Mouse (Mus musculus): ENCODE measurements at regions not wholly inside any gene's neighbourhood (a gene's known extent, or its start where the extent isn't known, plus 50 kb on each side); places are given as distances from the start of the nearest gene placed in this dataset.
"Not testable (repeated sequence)": the region's sequence is repeated elsewhere in the genome, so short reads cannot be mapped to it uniquely, and the experiment has no call there.

- TF ChIP-seq POLR2A (IDR thresholded peaks at IDR 0.05; ENCODE audit: control insufficient read depth, low read depth, low read length) (no peak), CTCF (IDR thresholded peaks at IDR 0.05; ENCODE audit: control insufficient read depth, insufficient read depth, insufficient replicate concordance, low read depth, low read length) (no peak)
- no peak overlapping the region for H3K27ac ChIP-seq (ENCODE audit: control insufficient read depth, insufficient read depth, low read depth, low read length)
- H3K27me3 ChIP-seq (ENCODE audit: control insufficient read depth, insufficient read depth, low read length): no peaks in the 10 kb centered on the region
- H3K36me3 ChIP-seq (ENCODE audit: control insufficient read depth, insufficient read depth, low read length): no peaks in the 10 kb centered on the region
- H3K4me1 ChIP-seq (ENCODE audit: control insufficient read depth, insufficient read depth, low read length): no peaks in the 10 kb centered on the region
- H3K4me3 ChIP-seq (ENCODE audit: control insufficient read depth, low read depth, low read length): no peak overlapping the region
These were observed 111.2 kb downstream of the Pou4f1 start for GRCm38 (mm10) chr14:104356636-104357035.

GRCm38 (mm10) chr14:104336783-104337182 lies 131.0 kb downstream of the Pou4f1 start:
- H3K27me3 ChIP-seq (ENCODE audit: control insufficient read depth, insufficient read depth, low read length); H3K4me1 ChIP-seq (ENCODE audit: control insufficient read depth, insufficient read depth, low read length); H3K36me3 ChIP-seq (ENCODE audit: control insufficient read depth, insufficient read depth, low read length); H3K4me3 ChIP-seq (ENCODE audit: control insufficient read depth, low read depth, low read length); H3K27ac ChIP-seq (ENCODE audit: control insufficient read depth, insufficient read depth, low read depth, low read length): not testable (repeated sequence)

- no peak overlapping the region for H3K4me3 ChIP-seq (ENCODE audit: control insufficient read depth, low read depth, low read length)
- no peak overlapping the region for H3K27ac ChIP-seq (ENCODE audit: control insufficient read depth, insufficient read depth, low read depth, low read length)
- H3K36me3 ChIP-seq (ENCODE audit: control insufficient read depth, insufficient read depth, low read length): no peaks in the 10 kb centered on the region
- no peaks in the 10 kb centered on the region for H3K27me3 ChIP-seq (ENCODE audit: control insufficient read depth, insufficient read depth, low read length)
- H3K4me1 ChIP-seq (ENCODE audit: control insufficient read depth, insufficient read depth, low read length): no peaks in the 10 kb centered on the region; the same call in 1 of the 2 replicates
- TF ChIP-seq POLR2A (IDR thresholded peaks at IDR 0.05; ENCODE audit: control insufficient read depth, low read depth, low read length): no peak
- no peak for TF ChIP-seq CTCF (IDR thresholded peaks at IDR 0.05; ENCODE audit: control insufficient read depth, insufficient read depth, insufficient replicate concordance, low read depth, low read length)
These were observed 141.7 kb downstream of the Pou4f1 start for GRCm38 (mm10) chr14:104326089-104326488.

GRCm38 (mm10) chr14:104300141-104300540 lies 167.7 kb downstream of the Pou4f1 start:
- H3K36me3 ChIP-seq (ENCODE audit: control insufficient read depth, insufficient read depth, low read length): no peaks in the 10 kb centered on the region
- no peak overlapping the region for H3K27ac ChIP-seq (ENCODE audit: control insufficient read depth, insufficient read depth, low read depth, low read length)
- H3K4me3 ChIP-seq (ENCODE audit: control insufficient read depth, low read depth, low read length): no peak overlapping the region
- H3K4me1 ChIP-seq (ENCODE audit: control insufficient read depth, insufficient read depth, low read length): no peaks in the 10 kb centered on the region
- TF ChIP-seq POLR2A (IDR thresholded peaks at IDR 0.05; ENCODE audit: control insufficient read depth, low read depth, low read length) (no peak), CTCF (IDR thresholded peaks at IDR 0.05; ENCODE audit: control insufficient read depth, insufficient read depth, insufficient replicate concordance, low read depth, low read length) (no peak)
- no peaks in the 10 kb centered on the region for H3K27me3 ChIP-seq (ENCODE audit: control insufficient read depth, insufficient read depth, low read length)

GRCm38 (mm10) chr14:104298312-104298711 lies 169.5 kb downstream of the Pou4f1 start:
- no peaks in the 10 kb centered on the region for H3K27me3 ChIP-seq (ENCODE audit: control insufficient read depth, insufficient read depth, low read length)
- H3K27ac ChIP-seq (ENCODE audit: control insufficient read depth, insufficient read depth, low read depth, low read length): no peak overlapping the region
- no peak overlapping the region for H3K4me3 ChIP-seq (ENCODE audit: control insufficient read depth, low read depth, low read length)
- no peak for TF ChIP-seq POLR2A (IDR thresholded peaks at IDR 0.05; ENCODE audit: control insufficient read depth, low read depth, low read length)
- TF ChIP-seq CTCF (IDR thresholded peaks at IDR 0.05; ENCODE audit: control insufficient read depth, insufficient read depth, insufficient replicate concordance, low read depth, low read length): no peak
- no peaks in the 10 kb centered on the region for H3K36me3 ChIP-seq (ENCODE audit: control insufficient read depth, insufficient read depth, low read length)
- H3K4me1 ChIP-seq (ENCODE audit: control insufficient read depth, insufficient read depth, low read length): no peaks in the 10 kb centered on the region

- no peak overlapping the region for H3K4me3 ChIP-seq (ENCODE audit: control insufficient read depth, low read depth, low read length)
- no peak overlapping the region for H3K27ac ChIP-seq (ENCODE audit: control insufficient read depth, insufficient read depth, low read depth, low read length)
- H3K4me1 ChIP-seq (ENCODE audit: control insufficient read depth, insufficient read depth, low read length): no peaks in the 10 kb centered on the region
- no peaks in the 10 kb centered on the region for H3K36me3 ChIP-seq (ENCODE audit: control insufficient read depth, insufficient read depth, low read length)
- no peak for TF ChIP-seq POLR2A (IDR thresholded peaks at IDR 0.05; ENCODE audit: control insufficient read depth, low read depth, low read length)
- no peak for TF ChIP-seq CTCF (IDR thresholded peaks at IDR 0.05; ENCODE audit: control insufficient read depth, insufficient read depth, insufficient replicate concordance, low read depth, low read length)
- no peaks in the 10 kb centered on the region for H3K27me3 ChIP-seq (ENCODE audit: control insufficient read depth, insufficient read depth, low read length)
These were observed 170.2 kb downstream of the Pou4f1 start for GRCm38 (mm10) chr14:104297316-104298311.

- H3K27me3 ChIP-seq (ENCODE audit: control insufficient read depth, insufficient read depth, low read length): no peaks in the 10 kb centered on the region
These were observed 174.0 kb downstream of the Pou4f1 start for GRCm38 (mm10) chr14:104293814-104294213.

More at GRCm38 (mm10) chr14:104293814-104294213, 174.0 kb downstream of the Pou4f1 start:
- H3K27ac ChIP-seq (ENCODE audit: control insufficient read depth, insufficient read depth, low read depth, low read length): no peak overlapping the region
- TF ChIP-seq POLR2A (IDR thresholded peaks at IDR 0.05; ENCODE audit: control insufficient read depth, low read depth, low read length): no peak
- TF ChIP-seq CTCF (IDR thresholded peaks at IDR 0.05; ENCODE audit: control insufficient read depth, insufficient read depth, insufficient replicate concordance, low read depth, low read length): no peak
- H3K4me1 ChIP-seq (ENCODE audit: control insufficient read depth, insufficient read depth, low read length): no peaks in the 10 kb centered on the region
- H3K36me3 ChIP-seq (ENCODE audit: control insufficient read depth, insufficient read depth, low read length): no peaks in the 10 kb centered on the region
- H3K4me3 ChIP-seq (ENCODE audit: control insufficient read depth, low read depth, low read length): no peak overlapping the region
